Mouse (Mus musculus) thymus, adult 18-20 months (tissue): ENCODE data around the gene Kcnb1.

ENCODE experiments used
- DNase-seq, 2 experiments: peaks; one replicate each; pipeline ENCODE4 v3.0.0; 2022; ENCODE audit warnings: mixed read lengths in 2 of 2

Kcnb1 gene

GRCm38 (mm10) chr2:167125781-167126180 is 64.2 kb downstream of the Kcnb1 start:
- DNase-seq, result no peak

GRCm38 (mm10) chr2:167123936-167124335 is 66.0 kb downstream of the Kcnb1 start:
- no peak for DNase-seq

DNA sequence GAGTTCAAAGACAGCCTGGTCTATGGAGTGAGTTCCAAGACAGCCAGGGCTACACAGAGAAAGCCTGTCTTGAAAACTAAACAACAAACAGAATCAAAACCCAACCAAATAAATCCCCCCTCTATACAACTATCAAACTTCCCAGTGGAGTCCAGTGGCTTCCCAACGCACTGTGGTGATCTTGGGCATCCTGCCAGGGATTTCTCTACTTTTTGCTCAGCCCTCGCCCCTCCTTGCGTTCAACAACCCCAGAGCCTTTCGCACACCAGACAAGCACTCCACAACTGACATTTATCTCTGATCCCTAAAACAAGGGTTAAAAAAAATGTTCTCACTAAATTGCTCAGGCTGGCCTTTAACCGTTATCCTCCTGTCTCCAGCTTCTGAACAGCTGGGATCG is 67.2 kb downstream of the Kcnb1 start:
- DNase-seq, result no peak

DNA sequence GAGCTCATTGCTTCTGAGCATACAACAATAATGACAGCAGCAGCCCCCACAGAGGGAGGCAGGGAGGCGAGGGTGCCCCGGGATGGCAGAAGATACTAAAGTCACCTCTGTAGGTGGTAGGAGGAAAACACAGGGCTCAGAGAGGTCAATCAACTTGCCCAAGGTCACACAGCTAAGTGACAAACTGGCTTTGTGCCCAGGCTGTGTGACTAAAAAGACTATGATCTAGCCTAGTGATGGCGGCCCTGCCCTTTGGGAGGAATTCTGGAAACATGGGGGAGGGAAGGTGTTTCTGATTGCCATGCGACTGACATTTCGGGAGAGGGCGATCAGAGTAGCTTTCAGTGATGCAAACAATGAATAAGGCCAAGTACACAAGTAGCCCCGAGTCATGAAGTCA is 68.0 kb downstream of the Kcnb1 start:
- no peak for DNase-seq

- no peak for DNase-seq
Measured at GRCm38 (mm10) chr2:167121228-167121627, 68.7 kb downstream of the Kcnb1 start.

DNA sequence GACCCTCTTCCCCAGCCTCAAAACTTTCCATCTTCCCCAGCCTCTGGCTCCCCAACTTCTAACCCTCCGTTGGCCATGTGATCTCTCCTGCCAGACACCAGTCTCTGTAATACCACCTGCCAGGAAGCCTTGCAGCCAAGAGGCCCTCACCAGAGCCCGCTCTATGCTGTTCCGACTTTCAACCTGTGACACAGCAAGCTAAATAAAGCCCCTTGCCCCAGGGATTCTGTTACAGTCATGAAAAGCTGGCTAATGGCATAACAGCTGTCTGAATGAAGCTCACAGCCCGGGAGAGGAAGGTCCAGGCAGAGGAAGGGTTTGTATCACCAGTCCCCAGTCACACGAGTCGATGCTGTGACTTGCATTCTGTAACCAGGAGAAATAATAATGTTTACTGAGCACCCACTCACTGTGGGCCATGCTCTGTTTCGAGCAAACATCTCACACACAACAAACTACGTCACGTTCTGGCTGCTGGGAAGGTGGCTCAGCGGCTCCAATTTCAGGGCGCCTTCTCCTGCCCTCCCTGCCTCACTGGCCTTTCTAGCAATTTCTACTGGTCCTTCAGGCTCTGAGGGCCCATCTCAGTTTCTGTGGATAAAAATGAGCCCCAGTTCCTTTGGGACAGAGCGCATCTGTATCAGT is 69.6 kb downstream of the Kcnb1 start:
- no peak for DNase-seq

GRCm38 (mm10) chr2:167118046-167118445 is 71.9 kb downstream of the Kcnb1 start:
- DNase-seq, result no peak

GRCm38 (mm10) chr2:167112737-167113136 is 77.2 kb downstream of the Kcnb1 start:
- peak in 1 of 2 experiments; percentile 38 for DNase-seq

DNA sequence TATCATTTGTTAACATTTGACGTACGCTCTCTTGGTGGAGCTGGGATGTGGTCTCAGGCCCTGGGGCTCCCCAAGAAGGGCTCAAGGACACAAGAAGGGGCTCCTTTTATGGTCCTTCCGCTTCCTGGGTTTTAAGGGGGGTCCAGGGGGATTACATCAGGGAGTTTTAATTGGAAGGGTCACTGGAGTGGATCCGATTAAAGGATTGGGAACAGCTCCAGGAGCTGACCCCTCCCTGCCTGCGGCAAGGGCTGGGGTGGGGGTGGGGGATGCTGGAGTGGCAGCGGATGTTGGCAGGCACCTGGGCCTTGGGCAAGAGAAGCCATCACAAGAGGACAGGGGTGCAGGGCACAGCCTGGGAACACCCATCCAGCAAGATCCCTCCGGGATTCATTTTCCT is 77.7 kb downstream of the Kcnb1 start:
- DNase-seq, result no peak

- no peak for DNase-seq
Measured at GRCm38 (mm10) chr2:167109506-167109905, 80.4 kb downstream of the Kcnb1 start.

DNA sequence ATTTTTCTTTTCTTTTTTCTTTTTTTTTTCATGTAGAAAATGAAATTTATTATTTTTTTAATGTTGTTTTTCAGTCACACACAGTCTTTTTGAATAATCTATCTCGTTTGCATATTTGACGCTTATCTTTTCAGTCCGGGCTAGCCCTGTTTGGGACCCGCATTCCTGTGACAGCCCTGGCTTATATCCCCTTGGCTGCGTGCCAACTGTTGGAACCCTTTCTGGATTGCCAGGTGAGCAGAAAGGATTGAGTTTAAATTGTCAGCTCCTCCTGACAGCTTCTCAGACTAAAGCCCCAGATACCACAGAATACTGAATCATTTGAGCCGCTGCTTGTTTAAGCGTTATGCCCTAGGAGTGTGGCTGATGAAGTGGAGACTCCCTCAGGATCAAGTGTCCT is 86.4 kb downstream of the Kcnb1 start:
- DNase-seq, result no peak

GRCm38 (mm10) chr2:167101743-167102441 is 88.1 kb downstream of the Kcnb1 start:
- DNase-seq, result peak; percentile 69 to 71

DNA sequence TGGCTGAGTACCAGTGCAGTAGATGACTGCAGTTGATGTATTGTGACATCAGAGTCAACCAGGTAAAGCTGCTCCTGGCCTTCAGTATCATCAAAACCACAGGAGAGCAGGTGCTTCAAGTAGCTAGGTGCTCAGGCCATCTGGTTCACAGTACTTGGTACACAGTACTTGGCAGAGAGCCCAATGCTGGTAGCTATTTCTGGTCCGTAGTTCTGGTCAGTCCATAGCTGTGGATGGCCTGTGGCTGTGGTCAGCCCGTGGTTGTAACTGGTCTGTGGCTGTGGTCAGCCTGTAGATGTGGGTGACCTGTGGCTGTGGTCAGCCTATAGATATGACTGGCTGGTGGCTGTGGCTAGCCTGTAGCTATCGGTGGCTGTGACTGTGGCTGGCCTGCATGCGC is 95.3 kb downstream of the Kcnb1 start:
- no peak for DNase-seq

DNA sequence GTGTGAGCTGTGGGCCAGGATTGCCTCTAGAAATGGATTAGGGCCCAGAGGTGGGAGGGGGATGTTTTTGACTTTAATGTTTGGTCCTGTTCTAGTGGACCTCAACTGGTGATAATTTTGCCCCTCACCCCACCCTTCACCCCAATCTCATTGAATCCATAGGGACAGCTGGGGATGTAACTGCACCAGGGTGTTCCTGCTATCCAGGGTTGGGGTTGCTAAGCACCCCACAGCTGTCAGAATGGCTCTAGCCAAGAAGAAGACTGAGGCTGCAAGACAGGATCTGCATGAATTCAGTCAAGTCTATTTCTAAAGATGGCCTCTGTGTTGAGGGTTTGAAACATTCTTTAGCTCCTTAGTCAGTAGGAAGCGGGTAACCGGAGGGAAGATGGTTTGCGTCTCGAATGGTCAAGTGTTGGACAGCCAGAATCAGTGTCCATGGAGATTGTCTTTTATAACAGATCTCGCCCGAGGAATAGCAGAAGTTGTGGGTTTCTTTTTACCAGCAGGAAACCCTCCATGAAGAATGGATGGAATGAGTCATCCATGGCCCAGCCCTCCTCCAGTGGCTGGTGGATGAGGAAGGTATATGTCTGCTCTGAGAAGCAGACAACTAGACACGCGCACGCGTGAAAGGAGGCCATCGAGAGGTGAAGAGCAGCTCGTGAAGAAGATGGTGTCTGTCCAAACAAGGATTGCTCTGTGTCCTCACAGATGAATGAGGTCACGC is 96.6 kb downstream of the Kcnb1 start:
- DNase-seq, result no peak

- DNase-seq, result no peak
Measured at GRCm38 (mm10) chr2:167090271-167090670, 99.7 kb downstream of the Kcnb1 start.

- DNase-seq, result no peak
Measured at GRCm38 (mm10) chr2:167086836-167087235, 103.1 kb downstream of the Kcnb1 start.

DNA sequence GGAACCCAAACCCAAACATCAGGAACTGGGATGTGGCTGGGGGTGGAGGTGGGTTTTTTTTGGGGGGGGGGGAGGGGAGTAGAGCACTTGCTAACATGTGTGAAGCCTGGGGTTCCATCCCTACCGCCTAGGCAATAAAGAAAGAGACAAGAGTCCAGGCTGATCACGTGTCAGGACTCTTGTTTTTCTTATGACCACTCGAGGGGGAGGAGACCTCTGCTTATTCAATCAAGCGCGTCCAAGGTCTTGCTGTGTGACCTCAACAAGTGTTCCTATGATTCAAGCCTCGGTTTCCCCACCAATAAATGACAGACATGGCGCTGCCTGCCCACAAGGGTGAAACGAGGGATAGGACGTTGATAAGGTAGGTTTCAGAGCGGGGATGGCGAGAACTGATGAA is 103.9 kb downstream of the Kcnb1 start:
- DNase-seq, result no peak

DNA sequence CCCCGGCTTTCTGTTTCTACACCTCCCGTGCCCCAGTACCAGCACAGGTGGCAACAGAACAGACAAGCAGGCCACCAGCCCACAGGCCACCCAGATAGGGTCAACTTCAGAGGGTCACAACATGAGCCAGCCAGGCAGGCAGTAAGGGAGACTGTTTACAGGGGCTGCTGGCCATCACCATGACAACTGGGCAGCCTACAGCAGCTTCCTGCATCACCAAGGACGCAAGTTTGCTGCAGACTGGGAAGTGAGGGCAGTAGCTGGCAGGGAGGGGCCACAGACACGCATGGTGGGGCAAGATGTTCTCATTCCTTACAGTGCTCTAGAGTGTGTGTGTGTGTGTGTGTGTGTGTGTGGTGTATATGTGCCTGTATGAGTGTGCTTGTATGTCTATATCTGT is 108.3 kb downstream of the Kcnb1 start:
- no peak for DNase-seq

DNA sequence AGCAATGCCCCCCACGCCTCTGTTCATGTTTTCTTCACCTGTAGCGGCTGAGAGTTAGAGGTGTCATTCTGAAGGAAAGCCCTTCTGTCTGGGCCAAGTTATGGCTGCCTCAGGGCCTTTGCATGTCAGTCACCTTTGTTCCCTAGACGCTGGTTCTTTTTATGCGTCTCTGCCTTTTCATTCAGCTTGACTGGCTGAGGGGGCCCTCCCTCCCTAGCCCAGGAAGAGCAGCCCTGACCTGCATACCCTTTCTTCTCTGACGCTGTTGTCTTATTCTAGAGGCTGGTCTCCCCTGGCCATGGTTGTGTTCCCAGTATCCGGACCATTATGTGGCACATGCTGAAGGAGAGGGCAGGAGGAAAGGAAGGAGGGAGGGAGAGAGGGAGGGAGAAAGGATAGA is 108.8 kb downstream of the Kcnb1 start:
- no peak for DNase-seq

DNA sequence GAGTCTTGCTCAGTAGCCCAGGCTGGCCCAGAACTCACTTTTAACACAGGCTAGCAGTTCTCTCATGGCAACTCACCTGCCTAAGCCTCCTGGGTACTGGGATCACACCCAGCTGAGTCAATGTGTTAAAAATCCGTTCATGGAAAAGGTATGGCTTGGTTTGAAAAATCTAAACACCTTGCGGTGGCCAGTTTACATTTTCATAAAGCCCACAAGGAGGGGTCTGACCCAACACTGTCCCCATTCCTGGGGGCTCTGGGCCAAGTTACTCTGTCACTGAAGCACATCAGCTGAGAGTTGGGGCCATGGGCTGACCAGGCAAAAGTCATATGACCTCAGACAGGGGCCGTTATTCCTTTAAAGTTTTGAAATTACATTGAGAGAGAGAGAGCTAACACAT is 109.6 kb downstream of the Kcnb1 start:
- no peak for DNase-seq

- DNase-seq, result no peak
Measured at GRCm38 (mm10) chr2:167079535-167080257, 110.3 kb downstream of the Kcnb1 start.

DNA sequence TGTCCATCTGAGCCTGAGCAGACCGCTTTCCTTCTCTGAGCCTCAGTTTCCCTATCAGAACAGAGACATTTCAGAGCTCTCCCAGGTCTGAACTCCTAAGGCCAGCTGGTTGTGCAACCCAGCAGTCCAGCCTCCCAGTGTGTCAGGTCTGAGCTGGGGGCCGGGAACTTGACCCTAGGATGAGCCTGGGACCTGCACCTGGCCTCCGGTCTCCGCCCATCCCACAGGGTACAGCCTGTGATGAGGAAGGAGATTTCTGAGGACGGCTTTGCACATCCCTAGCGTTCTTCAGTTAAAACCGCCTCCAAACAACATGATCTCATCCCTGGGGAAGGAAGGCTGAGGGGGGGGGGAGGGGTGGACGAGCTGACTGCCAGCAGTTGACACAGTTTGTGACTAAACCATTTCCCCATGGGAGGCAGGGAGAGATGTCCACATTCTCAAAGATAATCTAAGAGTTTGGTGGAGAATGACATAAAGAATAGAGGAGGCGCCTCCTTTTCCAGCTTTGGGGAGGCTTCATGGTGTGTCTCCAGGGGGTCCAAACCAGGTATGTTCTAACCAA is 110.9 kb downstream of the Kcnb1 start:
- no peak for DNase-seq

DNA sequence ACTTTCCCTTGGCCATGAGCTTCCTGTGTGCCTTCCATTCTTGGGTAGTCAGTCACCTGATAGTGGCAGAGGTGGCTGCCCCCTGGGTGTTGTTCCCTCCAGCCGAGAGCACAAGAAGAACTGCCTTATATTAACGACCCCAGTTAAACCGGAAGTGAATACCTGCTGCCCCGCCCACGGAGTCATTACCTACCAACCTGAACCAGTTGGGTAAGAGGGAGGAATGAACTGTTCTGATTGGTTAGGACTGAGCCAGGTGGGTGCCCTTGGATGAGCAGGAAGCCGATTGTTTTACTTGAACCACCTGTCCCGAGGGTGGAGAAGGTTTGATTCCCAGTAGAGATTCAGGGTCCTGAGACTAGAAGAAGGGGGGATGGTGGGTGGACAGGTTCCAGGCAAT is 111.5 kb downstream of the Kcnb1 start:
- no peak for DNase-seq
